Mouse (Mus musculus) embryonic facial prominence, embryonic 11.5 days (tissue): Measurements from ENCODE around the gene Negr1. TPM values are rescaled to one million over a fixed set of nuclear protein-coding genes. Genes with fewer than 3 reads are reported as not detected.

Experiments used
- ATAC-seq: fragments of 200-750 bp; cut with Nextera tagmentation; replicated peaks from 2 replicates; pipeline ENCODE4 v1.8.0; 2017; ENCODE audit warnings: low read depth; ENCODE audit not compliant: insufficient number of reproducible peaks, low FRiP score, low TSS enrichment
- DNase-seq: peaks from one replicate; pipeline ENCODE4 v3.0.0-alpha.2; 2015; ENCODE audit warnings: low spot score
- H3K27ac ChIP-seq: fragments of 300-500 bp; sonication (generic); replicated peaks from 2 replicates; pipeline ENCODE4 v1.5.1; 2014; ENCODE audit warnings: mild to moderate bottlenecking, low read depth, low read length, control low read depth
- H3K27me3 ChIP-seq: fragments of 300-500 bp; sonication (generic); 2 replicates; pipeline ENCODE4 v1.6.1; 2014; ENCODE audit warnings: mild to moderate bottlenecking, low read length, moderate library complexity, mixed read lengths; ENCODE audit not compliant: control insufficient read depth, insufficient read depth
- H3K36me3 ChIP-seq: fragments of 300-500 bp; sonication (generic); replicated peaks from 2 replicates; pipeline ENCODE4 v1.6.1; 2014; ENCODE audit warnings: low read depth, mild to moderate bottlenecking, low read length, moderate library complexity, mixed read lengths; ENCODE audit not compliant: control insufficient read depth, insufficient read depth
- H3K4me1 ChIP-seq: fragments of 300-500 bp; sonication (generic); 2 replicates; pipeline ENCODE4 v1.6.1; 2014; ENCODE audit warnings: low read length, mixed read lengths; ENCODE audit not compliant: control insufficient read depth, insufficient read depth
- H3K4me2 ChIP-seq: fragments of 300-500 bp; sonication (generic); 2 replicates; pipeline ENCODE4 v1.6.1; 2014; ENCODE audit warnings: low read depth, mild to moderate bottlenecking, control low read depth, low read length, moderate library complexity
- H3K4me3 ChIP-seq: fragments of 300-500 bp; sonication (generic); 2 replicates; pipeline ENCODE4 v1.5.1; 2014; ENCODE audit warnings: low read depth, low read length, control low read depth
- H3K9ac ChIP-seq: fragments of 300-500 bp; sonication (generic); replicated peaks from 2 replicates; pipeline ENCODE4 v1.6.1; 2014; ENCODE audit warnings: mild to moderate bottlenecking, control low read depth, low read length
- H3K9me3 ChIP-seq: fragments of 300-500 bp; sonication (generic); replicated peaks from 2 replicates; pipeline ENCODE4 v1.6.1; 2016; ENCODE audit warnings: mild to moderate bottlenecking, low read length, inconsistent platforms, mixed read lengths; ENCODE audit not compliant: control insufficient read depth
- WGBS: fragments of 180-500 bp; shearing (Covaris S2); extraction: QIAGEN DNeasy Blood & Tissue Kit; methylation state at CpG from one replicate; pipeline ENCODE4 v1.1.7; 2014; 5-methylcytosine and 5-hydroxymethylcytosine counted together
- polyA plus RNA-seq: library from polyadenylated mRNA; unstranded; fragments of >200 nt; fragmentation: Nextera tagmentation; extraction: Ambion mirVana; gene quantifications from 2 replicates; pipeline ENCODE4 v1.2.1, GENCODE M21; 2014

Negr1 gene
- polyA plus RNA-seq, 1 experiment from 2014 or later = 3.4 TPM

DNA sequence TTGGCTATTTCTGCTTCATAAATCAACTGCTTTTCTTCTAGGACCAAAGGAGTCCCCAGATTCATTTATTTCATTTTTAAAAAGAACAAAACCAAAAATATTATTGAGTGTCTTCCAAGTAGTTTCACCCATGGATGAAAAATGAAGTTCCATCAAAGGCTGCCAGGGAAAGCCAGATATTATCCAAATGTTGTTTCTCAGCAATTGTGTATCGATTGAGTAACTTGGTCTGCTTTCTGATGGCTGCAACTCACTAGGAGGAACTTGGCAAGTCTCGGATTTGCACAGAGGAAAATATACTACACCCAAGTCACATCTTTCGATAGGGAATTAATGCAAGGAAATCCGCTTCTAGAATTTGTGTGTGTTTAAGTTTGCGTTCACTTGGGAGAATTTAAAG, 363.5 kb downstream of the Negr1 start:
- 89% methylated on average over 5 of the region's 5 CpGs for WGBS
- H3K27ac ChIP-seq = no peak overlapping the region
- ATAC-seq (no peak), DNase-seq (no peak)
- H3K9ac ChIP-seq = no peak overlapping the region
- H3K4me1 ChIP-seq = no peaks in the 10 kb centered on the region
- H3K27me3 ChIP-seq = no peaks in the 10 kb centered on the region
- H3K36me3 ChIP-seq = no peaks in the 10 kb centered on the region
- no peak overlapping the region for H3K4me2 ChIP-seq
- H3K9me3 ChIP-seq = no peaks in the 10 kb centered on the region
- no peak overlapping the region for H3K4me3 ChIP-seq

DNA sequence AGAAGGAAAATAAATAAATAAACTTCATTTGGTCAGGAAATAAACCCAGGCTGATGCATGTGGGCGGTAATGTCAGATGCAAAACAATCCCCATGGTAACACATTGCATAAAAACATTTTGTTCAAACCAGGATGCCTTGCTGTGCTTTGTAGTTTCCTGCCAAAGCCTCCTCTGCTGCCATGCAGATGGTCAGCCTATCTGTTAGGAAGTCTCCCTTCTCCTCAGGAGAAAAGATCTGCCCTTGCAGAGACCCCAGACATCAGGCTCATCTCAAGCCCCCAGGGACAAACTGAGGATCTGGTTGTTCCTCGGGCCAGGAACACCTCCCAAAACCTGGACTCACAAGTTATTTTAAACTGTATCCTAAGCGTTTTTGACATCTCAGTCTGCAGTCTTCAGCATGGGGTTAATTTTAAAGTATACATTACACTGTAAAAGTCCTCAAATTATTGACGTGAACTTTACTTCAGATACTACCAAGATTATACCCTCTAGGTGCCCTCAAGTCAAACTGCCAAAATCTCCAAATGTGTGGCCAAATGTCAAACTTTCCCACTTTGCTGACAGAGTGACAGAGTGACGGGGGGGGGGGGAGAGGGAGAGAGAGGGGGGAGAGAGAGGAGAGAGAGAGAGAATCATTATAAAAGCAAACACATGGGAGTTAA, 366.9 kb downstream of the Negr1 start:
- no peak for DNase-seq
- Histone ChIP-seq H3K4me2 (no peak overlapping the region), H3K36me3 (no peaks in the 10 kb centered on the region), H3K9ac (no peak overlapping the region), H3K9me3 (no peaks in the 10 kb centered on the region), H3K27ac (no peak overlapping the region), H3K27me3 (no peaks in the 10 kb centered on the region), H3K4me1 (no peaks in the 10 kb centered on the region), H3K4me3 (no peak overlapping the region)
- ATAC-seq = no peak
- 48% methylated on average over 5 of the region's 5 CpGs for WGBS

DNA sequence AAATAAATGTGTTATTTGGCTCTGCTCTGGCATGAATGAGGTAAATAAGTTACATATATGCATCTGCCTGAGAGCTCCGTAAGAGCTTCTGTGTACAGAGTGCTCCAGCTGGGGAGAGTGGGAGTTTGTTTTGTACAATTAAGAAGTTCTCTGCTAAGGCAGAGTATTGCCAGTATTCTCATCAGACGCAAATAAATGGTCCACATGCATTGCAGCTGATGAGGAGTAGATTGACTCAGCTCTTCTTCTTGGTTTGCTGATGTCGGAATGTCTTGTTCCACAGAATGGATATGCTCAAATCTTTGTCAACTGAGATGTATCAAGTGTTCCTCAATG, 367.4 kb downstream of the Negr1 start:
- no peak overlapping the region for H3K27ac ChIP-seq
- no peak overlapping the region for H3K4me2 ChIP-seq
- no peak overlapping the region for H3K4me3 ChIP-seq
- 81% methylated on average over 3 of the region's 3 CpGs for WGBS
- no peak overlapping the region for H3K9ac ChIP-seq
- H3K4me1 ChIP-seq = no peaks in the 10 kb centered on the region
- no peaks in the 10 kb centered on the region for H3K27me3 ChIP-seq
- H3K9me3 ChIP-seq = no peaks in the 10 kb centered on the region
- no peak for DNase-seq
- no peaks in the 10 kb centered on the region for H3K36me3 ChIP-seq
- no peak for ATAC-seq

DNA sequence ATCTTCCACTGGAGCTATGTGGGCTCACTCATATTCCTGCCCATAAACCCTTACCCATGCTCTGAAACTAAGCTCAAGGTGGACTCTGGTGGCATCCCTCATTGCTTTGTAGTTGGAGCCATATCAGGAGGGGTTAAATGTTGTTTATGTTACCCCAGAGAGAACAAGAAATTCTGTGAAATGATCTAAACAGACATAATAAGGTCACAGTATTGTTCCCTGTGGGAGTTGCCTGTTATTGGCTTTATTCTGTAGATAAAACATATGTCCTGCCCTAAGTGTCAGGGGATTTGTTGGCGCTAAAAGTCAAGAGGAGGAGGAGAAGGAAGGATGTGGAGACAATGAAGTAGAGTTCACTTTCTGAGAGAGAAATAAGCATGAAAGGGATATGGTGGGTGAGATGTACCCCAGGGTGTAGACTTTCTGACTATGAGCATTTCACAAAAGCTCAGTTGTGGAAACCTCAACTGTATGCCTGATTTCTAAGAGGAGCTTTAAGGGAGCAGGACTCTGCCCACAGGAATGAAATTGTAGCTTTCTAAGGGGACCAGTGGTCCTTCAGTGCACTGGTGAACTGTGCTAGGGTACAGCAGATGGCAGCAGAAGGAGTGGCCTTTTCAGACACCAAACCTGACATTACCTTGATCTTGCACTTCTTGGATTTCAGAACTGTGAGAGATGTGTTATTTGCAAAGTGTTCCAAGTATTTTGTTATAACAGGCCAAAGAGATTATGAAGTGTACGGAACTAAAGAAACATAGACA, 368.3 kb downstream of the Negr1 start:
- no peaks in the 10 kb centered on the region for H3K4me1 ChIP-seq
- H3K9ac ChIP-seq = no peak overlapping the region
- H3K4me2 ChIP-seq = no peak overlapping the region
- H3K4me3 ChIP-seq = no peak overlapping the region
- no peaks in the 10 kb centered on the region for H3K27me3 ChIP-seq
- no peaks in the 10 kb centered on the region for H3K9me3 ChIP-seq
- H3K36me3 ChIP-seq = no peaks in the 10 kb centered on the region
- ATAC-seq (no peak), DNase-seq (no peak)
- 88% methylated on average over 2 of the region's 2 CpGs for WGBS
- H3K27ac ChIP-seq = no peak overlapping the region

DNA sequence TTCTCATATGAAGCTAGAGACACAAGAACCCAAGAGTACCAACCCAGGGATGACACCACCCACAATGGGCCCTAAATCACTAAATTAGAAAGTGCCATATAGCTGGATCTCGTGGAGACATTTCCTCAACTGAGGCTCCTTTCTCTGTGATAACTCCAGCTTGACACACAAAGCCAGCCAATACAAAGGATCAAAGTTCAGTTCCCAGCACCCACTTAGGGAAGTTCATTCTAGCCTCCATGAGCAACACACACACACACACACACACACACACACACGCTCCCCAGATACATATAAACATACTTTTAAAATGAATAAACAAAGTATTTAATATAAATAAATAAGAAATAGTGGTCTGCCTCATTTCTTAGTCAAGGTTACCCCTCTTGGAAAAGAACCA, 369.4 kb downstream of the Negr1 start:
- Histone ChIP-seq H3K4me1 (no peaks in the 10 kb centered on the region), H3K4me2 (no peak overlapping the region), H3K9me3 (no peaks in the 10 kb centered on the region), H3K9ac (no peak overlapping the region), H3K27ac (no peak overlapping the region), H3K27me3 (no peaks in the 10 kb centered on the region), H3K4me3 (no peak overlapping the region), H3K36me3 (no peaks in the 10 kb centered on the region)
- DNase-seq (no peak), ATAC-seq (no peak)
- 83% methylated on average over 2 of the region's 2 CpGs for WGBS

DNA sequence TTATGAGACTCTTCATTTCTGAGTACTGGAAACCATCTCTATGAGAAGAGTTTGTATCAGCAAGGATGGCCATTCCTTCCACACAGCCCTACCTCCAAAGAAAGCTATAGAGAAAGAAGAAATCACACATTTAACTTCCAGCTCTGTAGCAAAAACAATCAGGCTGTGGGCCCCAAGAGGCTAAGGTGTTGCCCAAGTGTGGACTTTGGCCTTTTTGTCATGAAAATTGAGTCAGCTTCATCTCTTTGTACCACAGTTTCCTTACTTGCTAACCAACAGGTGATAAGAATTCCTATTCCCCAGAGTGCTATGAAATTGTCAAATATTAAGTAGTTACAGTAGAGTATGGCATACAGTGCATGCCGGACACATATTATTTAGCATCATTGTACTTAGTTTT, 369.9 kb downstream of the Negr1 start:
- no peaks in the 10 kb centered on the region for H3K27me3 ChIP-seq
- no peak overlapping the region for H3K27ac ChIP-seq
- WGBS = 93% methylated on average over 1 of the region's 1 CpGs
- H3K9ac ChIP-seq = no peak overlapping the region
- H3K4me3 ChIP-seq = no peak overlapping the region
- ATAC-seq (no peak), DNase-seq (no peak)
- no peaks in the 10 kb centered on the region for H3K9me3 ChIP-seq
- no peak overlapping the region for H3K4me2 ChIP-seq
- H3K36me3 ChIP-seq = no peaks in the 10 kb centered on the region
- no peaks in the 10 kb centered on the region for H3K4me1 ChIP-seq

DNA sequence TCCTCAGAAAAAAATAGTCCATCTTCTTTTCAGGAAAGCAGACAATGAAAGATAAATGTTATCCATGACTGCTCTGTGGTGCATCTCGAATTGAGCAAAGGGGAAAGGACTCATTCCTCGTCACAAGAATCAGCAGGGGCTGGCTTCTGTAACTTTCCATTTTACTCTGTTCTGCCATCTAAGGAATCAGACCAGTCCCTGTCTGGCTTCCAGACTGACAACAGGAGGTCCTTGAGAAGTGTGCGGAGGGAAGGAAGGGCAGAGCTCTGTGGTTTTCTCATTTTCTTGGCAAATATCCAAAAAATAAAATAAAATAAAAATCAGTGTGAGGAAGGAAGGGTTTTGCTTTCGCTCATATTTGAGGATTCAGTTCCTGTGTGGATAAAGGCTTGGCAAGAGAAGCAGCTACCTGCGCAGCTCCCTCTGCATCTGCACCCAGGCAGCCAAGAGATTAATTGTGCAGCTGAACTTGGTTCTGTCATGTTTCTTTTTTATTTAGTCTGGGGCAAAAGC, 373.2 kb downstream of the Negr1 start:
- H3K27ac ChIP-seq = no peak overlapping the region
- WGBS = 78% methylated on average over 5 of the region's 5 CpGs
- no peaks in the 10 kb centered on the region for H3K36me3 ChIP-seq
- H3K4me3 ChIP-seq = no peak overlapping the region
- H3K9me3 ChIP-seq = no peaks in the 10 kb centered on the region
- no peaks in the 10 kb centered on the region for H3K27me3 ChIP-seq
- ATAC-seq = no peak
- DNase-seq = no peak
- no peak overlapping the region for H3K9ac ChIP-seq
- H3K4me1 ChIP-seq = no peaks in the 10 kb centered on the region
- no peak overlapping the region for H3K4me2 ChIP-seq

DNA sequence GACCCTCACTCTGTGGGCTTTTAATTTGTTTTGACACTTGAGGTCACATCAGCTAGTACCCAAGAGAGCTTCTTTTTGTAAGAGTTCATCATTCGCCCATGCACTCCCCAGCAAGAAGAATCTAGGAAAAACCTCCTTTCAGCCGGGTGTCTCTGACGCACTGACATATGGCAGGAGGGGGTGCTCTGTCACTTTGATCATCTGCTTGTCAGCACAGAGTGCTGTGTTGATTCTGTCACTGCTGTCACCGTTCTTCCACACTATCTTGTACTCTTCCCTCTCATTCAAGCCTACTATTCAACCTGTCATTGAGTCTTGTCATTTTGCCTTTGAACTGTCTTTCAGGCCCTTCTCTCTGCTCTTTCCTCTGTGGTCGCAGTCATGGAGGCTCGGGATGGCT, 385.8 kb downstream of the Negr1 start:
- no peaks in the 10 kb centered on the region for H3K36me3 ChIP-seq
- WGBS = 56% methylated on average over 6 of the region's 6 CpGs
- no peaks in the 10 kb centered on the region for H3K4me1 ChIP-seq
- no peak overlapping the region for H3K4me3 ChIP-seq
- no peaks in the 10 kb centered on the region for H3K9me3 ChIP-seq
- no peak overlapping the region for H3K27ac ChIP-seq
- DNase-seq (no peak), ATAC-seq (no peak)
- H3K4me2 ChIP-seq = no peak overlapping the region
- no peak overlapping the region for H3K9ac ChIP-seq
- H3K27me3 ChIP-seq = no peaks in the 10 kb centered on the region
